Mouse (Mus musculus) ES-Bruce4 (cell line): Measurements from ENCODE around the gene Synm. TPM values are rescaled to one million over a fixed set of nuclear protein-coding genes. Genes with fewer than 3 reads are reported as not detected.

Source experiments
- H3K27ac ChIP-seq: 2 replicates; pipeline ENCODE4 v1.5.1; 2012; ENCODE audit warnings: low read length, inconsistent platforms; ENCODE audit not compliant: insufficient read depth
- H3K27me3 ChIP-seq: 2 replicates; pipeline ENCODE4 v1.6.1; 2012; ENCODE audit warnings: mild to moderate bottlenecking, low read length, inconsistent platforms; ENCODE audit not compliant: control insufficient read depth, poor library complexity, insufficient read depth, severe bottlenecking
- H3K36me3 ChIP-seq: 2 replicates; pipeline ENCODE4 v1.6.1; 2012; ENCODE audit warnings: inconsistent platforms, mild to moderate bottlenecking, low read length, moderate library complexity; ENCODE audit not compliant: control insufficient read depth, poor library complexity, insufficient read depth, severe bottlenecking
- H3K4me1 ChIP-seq: one replicate; pipeline ENCODE4 v1.8.1; 2011; ENCODE audit warnings: low read length; ENCODE audit not compliant: control insufficient read depth, insufficient read depth
- H3K4me3 ChIP-seq: 2 replicates; pipeline ENCODE4 v1.5.1; 2011; ENCODE audit warnings: low read depth, mild to moderate bottlenecking, low read length
- H3K9ac ChIP-seq: 2 replicates; pipeline ENCODE4 v1.6.1; 2012; ENCODE audit warnings: low read depth, mild to moderate bottlenecking, inconsistent platforms; ENCODE audit not compliant: poor library complexity, severe bottlenecking
- H3K9me3 ChIP-seq: replicated peaks from 2 replicates; pipeline ENCODE4 v1.6.1; 2012; ENCODE audit warnings: mild to moderate bottlenecking, low read length, inconsistent platforms; ENCODE audit not compliant: control insufficient read depth, poor library complexity, insufficient read depth, severe bottlenecking
- CTCF ChIP-seq: IDR thresholded peaks from one replicate; pipeline ENCODE4 v1.8.1; 2011; ENCODE audit warnings: low read depth, low read length
- EP300 ChIP-seq: IDR thresholded peaks from 2 replicates; pipeline ENCODE4 v1.6.1; 2011; ENCODE audit warnings: low read depth, low read length; ENCODE audit not compliant: insufficient read depth
- POLR2A ChIP-seq: IDR thresholded peaks from one replicate; pipeline ENCODE4 v1.8.1; 2011; ENCODE audit warnings: low read length; ENCODE audit not compliant: insufficient read depth
- polyA plus RNA-seq: library from polyadenylated mRNA; stranded (reverse); fragments of >200 nt; gene quantifications from 2 replicates; pipeline ENCODE4 v1.2.4, GENCODE M21; 2011; ENCODE audit warnings: low read depth; ENCODE audit not compliant: missing spikeins, insufficient read depth, insufficient read length

Synm gene
- polyA plus RNA-seq, 1 experiment: 5.3 TPM

- Histone ChIP-seq H3K9ac (no peak overlapping the region), H3K36me3 (no peaks in the 10 kb centered on the region), H3K27me3 (no peaks in the 10 kb centered on the region), H3K9me3 (no peaks in the 10 kb centered on the region), H3K4me3 (no peak overlapping the region), H3K4me1 (peaks cover 2% of the 10 kb centered on the region), H3K27ac (no peak overlapping the region)
- TF ChIP-seq CTCF (no peak), POLR2A (no peak), EP300 (no peak)
Observed at GRCm38 (mm10) chr7:67716213-67716878, 43.2 kb downstream of the Synm start.

GRCm38 (mm10) chr7:67715176-67715575, 44.4 kb downstream of the Synm start:
- H3K9ac ChIP-seq: no peak overlapping the region
- no peaks in the 10 kb centered on the region for H3K27me3 ChIP-seq
- no peaks in the 10 kb centered on the region for H3K36me3 ChIP-seq
- no peaks in the 10 kb centered on the region for H3K9me3 ChIP-seq
- no peak for TF ChIP-seq CTCF
- no peak for TF ChIP-seq EP300
- TF ChIP-seq POLR2A: no peak
- no peak overlapping the region for H3K27ac ChIP-seq
- H3K4me3 ChIP-seq: no peak overlapping the region
- no peaks in the 10 kb centered on the region for H3K4me1 ChIP-seq

- H3K4me3 ChIP-seq: no peak overlapping the region
- H3K9me3 ChIP-seq: no peaks in the 10 kb centered on the region
- H3K27me3 ChIP-seq: no peaks in the 10 kb centered on the region
- no peak overlapping the region for H3K9ac ChIP-seq
- H3K36me3 ChIP-seq: no peaks in the 10 kb centered on the region
- TF ChIP-seq CTCF (no peak), POLR2A (no peak), EP300 (no peak)
- no peaks in the 10 kb centered on the region for H3K4me1 ChIP-seq
- no peak overlapping the region for H3K27ac ChIP-seq
Observed at GRCm38 (mm10) chr7:67713820-67714510, 45.6 kb downstream of the Synm start.

GRCm38 (mm10) chr7:67710216-67710615, 49.3 kb downstream of the Synm start:
- Histone ChIP-seq H3K36me3 (no peaks in the 10 kb centered on the region), H3K27ac (no peak overlapping the region)

GRCm38 (mm10) chr7:67708160-67708559, 51.4 kb downstream of the Synm start:
- Histone ChIP-seq H3K4me3 (no peak overlapping the region), H3K27me3 (no peaks in the 10 kb centered on the region), H3K36me3 (no peaks in the 10 kb centered on the region), H3K9ac (no peak overlapping the region), H3K27ac (no peak overlapping the region), H3K9me3 (no peaks in the 10 kb centered on the region), H3K4me1 (no peaks in the 10 kb centered on the region)
- no peak for TF ChIP-seq CTCF

More at GRCm38 (mm10) chr7:67710216-67710615, 49.3 kb downstream of the Synm start:
- Histone ChIP-seq H3K27me3 (no peaks in the 10 kb centered on the region), H3K4me1 (no peaks in the 10 kb centered on the region), H3K9me3 (no peaks in the 10 kb centered on the region), H3K9ac (no peak overlapping the region), H3K4me3 (no peak overlapping the region)
- no peak for TF ChIP-seq EP300
- no peak for TF ChIP-seq POLR2A
- TF ChIP-seq CTCF: no peak

GRCm38 (mm10) chr7:67701252-67701914, 58.2 kb downstream of the Synm start:
- Histone ChIP-seq H3K4me3 (no peak overlapping the region), H3K9ac (no peak overlapping the region), H3K9me3 (no peaks in the 10 kb centered on the region), H3K4me1 (no peaks in the 10 kb centered on the region), H3K36me3 (no peaks in the 10 kb centered on the region), H3K27ac (no peak overlapping the region), H3K27me3 (no peaks in the 10 kb centered on the region)
- TF ChIP-seq EP300 (no peak), POLR2A (no peak), CTCF (no peak)
